Mouse (Mus musculus) liver, postnatal 0 days (tissue): ENCODE measurements around the gene Ctcf.

ENCODE experiments used
- CTCF ChIP-seq: sonication (generic); IDR thresholded peaks from 2 replicates; pipeline ENCODE4 v1.5.1; 2016; ENCODE audit warnings: antibody characterized with exemption, low read depth
- EP300 ChIP-seq: IDR thresholded peaks from 2 replicates; pipeline ENCODE4 v1.6.1; 2016; ENCODE audit warnings: antibody characterized with exemption, low read depth, mild to moderate bottlenecking

DNA sequence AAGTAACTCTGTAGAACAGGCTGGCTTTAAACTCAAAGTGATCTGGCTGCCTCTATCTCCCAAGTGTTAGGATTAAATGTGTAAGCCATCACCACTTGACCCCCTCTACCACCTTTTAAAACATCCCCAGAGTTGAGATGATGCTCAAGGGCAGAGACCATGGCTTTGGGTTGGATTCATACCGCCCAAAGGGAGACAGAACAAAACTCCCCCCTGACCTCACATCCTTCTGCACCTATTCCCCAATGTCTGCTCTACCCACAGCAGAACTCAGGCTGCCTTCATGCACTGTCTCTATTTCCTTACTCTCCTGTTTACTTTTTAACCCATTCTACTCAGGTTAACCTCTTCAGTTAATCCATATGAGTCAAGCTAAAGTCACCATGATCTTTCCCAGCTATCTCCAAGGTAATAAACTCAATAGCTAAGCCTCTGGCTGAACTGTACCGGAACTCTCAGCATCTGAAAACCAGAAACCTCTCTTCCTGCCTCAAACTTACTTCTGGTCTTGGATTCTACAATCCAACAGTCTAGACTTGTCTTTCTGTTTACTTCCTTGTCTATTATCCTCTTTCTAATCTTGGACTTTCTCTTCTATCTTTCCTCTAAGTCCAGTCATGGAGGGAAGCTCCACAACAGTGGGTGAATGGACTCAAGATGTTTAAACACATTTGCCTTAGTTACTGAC is 1.5 kb upstream of the Ctcf start:
- no peak for TF ChIP-seq CTCF
- no peak for TF ChIP-seq EP300
